Mouse (Mus musculus) limb, embryonic 11.5 days (tissue): ENCODE measurements around the gene Plb1. TPM values are rescaled to one million over a fixed set of nuclear protein-coding genes. Genes with fewer than 3 reads are reported as not detected.
A peak's percentile ranks its signal among the peaks of the same experiment; 100 is the strongest.

Experiments used
- ATAC-seq: fragments of 200-750 bp; cut with Nextera tagmentation; 2 replicates; pipeline ENCODE4 v1.8.0; 2017; ENCODE audit warnings: low read depth; ENCODE audit not compliant: insufficient number of reproducible peaks, low FRiP score, low TSS enrichment
- DNase-seq: peaks from one replicate; pipeline ENCODE4 v3.0.0-alpha.2; 2015; ENCODE audit warnings: low spot score
- H3K27ac ChIP-seq: fragments of 300-500 bp; sonication (generic); replicated peaks from 2 replicates; pipeline ENCODE4 v1.5.1; 2014; ENCODE audit warnings: low read depth, mild to moderate bottlenecking, low read length
- H3K27me3 ChIP-seq: fragments of 300-500 bp; sonication (generic); 2 replicates; pipeline ENCODE4 v1.6.1; 2014; ENCODE audit warnings: mild to moderate bottlenecking, low read length, mixed read lengths; ENCODE audit not compliant: control insufficient read depth, insufficient read depth
- H3K36me3 ChIP-seq: fragments of 300-500 bp; sonication (generic); 2 replicates; pipeline ENCODE4 v1.6.1; 2014; ENCODE audit warnings: mild to moderate bottlenecking, low read length, moderate library complexity, mixed read lengths; ENCODE audit not compliant: control insufficient read depth, insufficient read depth
- H3K4me1 ChIP-seq: fragments of 300-500 bp; sonication (generic); 2 replicates; pipeline ENCODE4 v1.6.1; 2014; ENCODE audit warnings: low read length, mixed read lengths; ENCODE audit not compliant: control insufficient read depth, insufficient read depth
- H3K4me2 ChIP-seq: fragments of 300-500 bp; sonication (generic); 2 replicates; pipeline ENCODE4 v1.6.1; 2014; ENCODE audit warnings: low read depth, mild to moderate bottlenecking, moderate library complexity; ENCODE audit not compliant: severe bottlenecking
- H3K4me3 ChIP-seq: fragments of 300-500 bp; sonication (generic); 2 replicates; pipeline ENCODE4 v1.5.1; 2014; ENCODE audit warnings: low read depth, low read length
- H3K9ac ChIP-seq: fragments of 300-500 bp; sonication (generic); 2 replicates; pipeline ENCODE4 v1.6.1; 2014; ENCODE audit warnings: mild to moderate bottlenecking, low read length
- H3K9me3 ChIP-seq: fragments of 300-500 bp; sonication (generic); 2 replicates; pipeline ENCODE4 v1.6.1; 2016; ENCODE audit warnings: low read length; ENCODE audit not compliant: control insufficient read depth
- WGBS: fragments of 180-500 bp; shearing (Covaris S2); extraction: QIAGEN DNeasy Blood & Tissue Kit; methylation state at CpG from one replicate; pipeline ENCODE4 v1.1.7; 2014; 5-methylcytosine and 5-hydroxymethylcytosine counted together
- polyA plus RNA-seq: library from polyadenylated mRNA; unstranded; fragments of >200 nt; fragmentation: Nextera tagmentation; extraction: Ambion mirVana; gene quantifications from 2 replicates; pipeline ENCODE4 v1.2.1, GENCODE M21; 2014

The Plb1 gene
- polyA plus RNA-seq, 1 experiment from 2014 or later = not detected

GRCm38 (mm10) chr5:32412186-32412950, 179.9 kb downstream of the Plb1 start:
- H3K27me3 ChIP-seq = no peaks in the 10 kb centered on the region
- peaks cover 13% of the 10 kb centered on the region for H3K4me1 ChIP-seq
- no peak overlapping the region for H3K4me2 ChIP-seq
- H3K9ac ChIP-seq = no peak overlapping the region
- H3K9me3 ChIP-seq = no peaks in the 10 kb centered on the region
- 0% methylated on average over 1 of the region's 1 CpGs for WGBS
- H3K36me3 ChIP-seq = no peaks in the 10 kb centered on the region
- DNase-seq (peak; percentile 72), ATAC-seq (peak; percentile 91)
- peak overlapping the region; percentile 72 for H3K27ac ChIP-seq
- no peak overlapping the region for H3K4me3 ChIP-seq

GRCm38 (mm10) chr5:32413083-32413482, 180.6 kb downstream of the Plb1 start:
- DNase-seq (peak; percentile 47), ATAC-seq (peak; percentile 55)
- peak overlapping the region; percentile 72 for H3K27ac ChIP-seq
- WGBS = 39% methylated on average over 2 of the region's 2 CpGs
- H3K27me3 ChIP-seq = no peaks in the 10 kb centered on the region
- peaks cover 13% of the 10 kb centered on the region for H3K4me1 ChIP-seq
- no peaks in the 10 kb centered on the region for H3K36me3 ChIP-seq
- H3K9me3 ChIP-seq = no peaks in the 10 kb centered on the region
- H3K4me2 ChIP-seq = no peak overlapping the region
- H3K4me3 ChIP-seq = no peak overlapping the region
- H3K9ac ChIP-seq = no peak overlapping the region

DNA sequence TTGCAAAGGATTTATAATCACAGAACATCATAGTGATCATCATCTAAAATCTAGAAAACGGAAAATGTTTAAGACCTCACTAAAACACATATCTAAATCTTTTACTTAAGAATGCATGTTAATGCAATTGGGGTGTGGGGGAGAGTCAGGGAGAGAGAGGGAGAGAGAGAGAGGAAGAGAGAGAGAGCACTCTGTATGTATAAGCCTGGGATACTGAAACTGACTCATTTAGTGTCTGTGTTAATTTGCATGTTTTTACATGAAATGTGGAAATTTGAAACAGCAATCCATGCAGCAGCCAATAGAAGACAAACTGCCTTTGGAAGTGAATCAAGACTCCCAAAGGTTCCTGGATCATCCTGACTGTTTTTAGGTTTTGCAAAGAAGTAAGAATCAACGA, 181.1 kb downstream of the Plb1 start:
- Histone ChIP-seq H3K9ac (no peak overlapping the region), H3K27ac (peak overlapping the region; percentile 72), H3K36me3 (no peaks in the 10 kb centered on the region), H3K4me3 (no peak overlapping the region), H3K4me2 (no peak overlapping the region), H3K27me3 (no peaks in the 10 kb centered on the region), H3K4me1 (peaks cover 13% of the 10 kb centered on the region), H3K9me3 (no peaks in the 10 kb centered on the region)
- DNase-seq (no peak), ATAC-seq (no peak)
- WGBS = 61% methylated on average over 2 of the region's 2 CpGs

DNA sequence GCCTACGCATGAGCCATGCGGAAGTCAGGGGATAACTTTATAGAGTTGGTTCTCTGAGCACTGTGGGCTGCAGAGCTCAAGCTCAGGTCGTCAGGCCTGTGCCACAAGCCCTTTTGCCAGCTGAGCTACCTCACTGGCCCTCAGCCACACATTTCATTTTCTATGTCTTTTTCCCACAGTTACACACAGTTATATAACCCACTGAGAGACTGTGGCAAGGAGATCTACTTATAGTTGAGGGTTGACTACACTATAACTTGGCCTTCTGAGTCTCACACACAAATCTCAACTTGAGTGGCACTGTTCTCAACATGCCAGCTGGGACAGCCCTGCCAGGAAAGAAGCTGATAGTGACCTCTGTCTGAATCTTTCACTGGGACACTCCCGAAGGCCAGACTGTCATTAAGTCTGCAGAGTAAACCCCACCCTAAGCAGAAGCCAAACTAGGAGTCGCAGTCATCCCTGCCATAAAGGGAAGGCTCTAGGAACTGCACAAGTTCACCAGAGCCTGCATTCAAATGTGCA, 182.0 kb downstream of the Plb1 start:
- no peak overlapping the region for H3K4me3 ChIP-seq
- H3K27me3 ChIP-seq = no peaks in the 10 kb centered on the region
- 68% methylated on average over 5 of the region's 5 CpGs for WGBS
- H3K4me2 ChIP-seq = no peak overlapping the region
- ATAC-seq (no peak), DNase-seq (no peak)
- peaks cover 13% of the 10 kb centered on the region for H3K4me1 ChIP-seq
- H3K9me3 ChIP-seq = no peaks in the 10 kb centered on the region
- no peak overlapping the region for H3K27ac ChIP-seq
- no peaks in the 10 kb centered on the region for H3K36me3 ChIP-seq
- no peak overlapping the region for H3K9ac ChIP-seq

- H3K9ac ChIP-seq = no peak overlapping the region
- no peak overlapping the region for H3K4me2 ChIP-seq
- H3K4me1 ChIP-seq = peaks cover 13% of the 10 kb centered on the region
- no peaks in the 10 kb centered on the region for H3K27me3 ChIP-seq
- ATAC-seq (no peak), DNase-seq (no peak)
- H3K27ac ChIP-seq = no peak overlapping the region
- no peaks in the 10 kb centered on the region for H3K9me3 ChIP-seq
- no peak overlapping the region for H3K4me3 ChIP-seq
- no peaks in the 10 kb centered on the region for H3K36me3 ChIP-seq
- 90% methylated on average over 6 of the region's 6 CpGs for WGBS
These were observed 183.0 kb downstream of the Plb1 start for GRCm38 (mm10) chr5:32415554-32415953.

Other genes starting within 250 kb of the Plb1 start
- gene Fosl2, start 96.9 kb upstream of the Plb1 start, polyA plus RNA-seq = 0.55 and 0.67 TPM in 2 replicates
- 250 and 254 TPM in 2 replicates for gene Ppp1cb, start 226.1 kb downstream of the Plb1 start, polyA plus RNA-seq